Mouse (Mus musculus) embryo, embryonic 10.5 days (tissue): ENCODE results near the gene Loxl1.

Experiments used
- DNase-seq: peaks from one replicate; pipeline ENCODE4 v3.0.0-alpha.2; 2015; ENCODE audit warnings: low spot score

Gene Loxl1

DNA sequence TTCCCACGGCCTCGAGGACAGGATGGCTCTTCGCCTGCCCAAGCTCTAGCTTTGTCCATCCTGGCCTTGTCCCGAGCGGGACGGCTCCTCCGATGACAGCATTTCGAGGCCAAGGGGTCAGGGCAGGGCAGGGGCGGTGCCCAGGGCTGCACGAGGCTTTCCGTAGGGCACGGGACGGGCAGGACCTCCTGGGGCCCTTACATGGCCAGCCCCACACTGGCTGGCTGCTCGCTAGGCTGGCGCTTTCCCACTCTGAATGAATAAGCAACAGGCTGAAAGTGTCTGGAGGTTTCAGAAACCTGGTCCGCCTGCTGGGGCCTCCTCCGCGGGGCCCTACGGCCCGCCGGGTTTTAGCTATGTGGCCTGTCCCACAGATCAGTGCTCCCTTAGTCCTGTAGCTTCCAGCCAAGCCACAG lies at the start of gene Loxl1:
Gene Loxl1, minus strand, starts transcription at position 243 of the 416 bp plus-strand sequence.
- peak; percentile 84 for DNase-seq

DNA sequence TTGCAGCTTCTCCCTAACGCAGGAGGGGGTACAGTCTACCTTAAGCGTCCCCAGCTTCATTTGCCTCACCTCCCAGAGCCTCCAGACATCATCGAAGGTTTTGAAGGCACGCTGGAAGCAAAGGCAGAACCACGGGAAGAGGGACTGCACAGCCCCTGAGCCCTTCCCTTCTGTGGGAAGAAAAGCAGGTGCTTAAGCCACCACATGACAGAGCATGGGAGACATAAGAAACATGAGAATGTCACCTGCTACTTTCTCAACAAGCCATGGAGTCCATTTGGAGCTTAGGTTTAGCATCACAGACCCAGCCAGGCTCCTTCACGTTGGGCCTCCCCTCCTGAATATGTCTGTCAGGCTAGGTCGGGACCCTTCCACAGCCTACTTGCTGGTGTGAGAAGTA lies 49.0 kb upstream of the Loxl1 start:
- no peak for DNase-seq

DNA sequence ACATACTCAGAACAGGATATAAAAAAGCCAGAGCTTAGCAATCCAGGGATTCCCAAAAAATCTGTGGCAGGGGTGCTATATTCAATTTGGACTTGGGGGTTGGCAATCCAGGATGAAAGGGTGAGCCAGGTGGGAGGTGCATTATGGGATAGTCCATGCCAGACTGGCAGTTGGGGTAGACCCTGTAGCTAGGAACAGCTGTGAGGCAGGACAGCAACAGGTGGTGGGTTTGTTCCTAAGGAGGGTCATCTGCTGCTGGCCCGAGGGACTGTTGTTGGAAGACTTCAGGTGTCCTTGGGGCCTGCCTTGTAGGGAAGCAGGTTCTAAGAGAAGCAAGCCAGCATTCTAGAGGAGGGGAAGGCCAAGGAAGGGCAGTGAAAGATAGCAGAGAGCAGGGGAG lies 48.4 kb upstream of the Loxl1 start:
- DNase-seq = no peak

DNA sequence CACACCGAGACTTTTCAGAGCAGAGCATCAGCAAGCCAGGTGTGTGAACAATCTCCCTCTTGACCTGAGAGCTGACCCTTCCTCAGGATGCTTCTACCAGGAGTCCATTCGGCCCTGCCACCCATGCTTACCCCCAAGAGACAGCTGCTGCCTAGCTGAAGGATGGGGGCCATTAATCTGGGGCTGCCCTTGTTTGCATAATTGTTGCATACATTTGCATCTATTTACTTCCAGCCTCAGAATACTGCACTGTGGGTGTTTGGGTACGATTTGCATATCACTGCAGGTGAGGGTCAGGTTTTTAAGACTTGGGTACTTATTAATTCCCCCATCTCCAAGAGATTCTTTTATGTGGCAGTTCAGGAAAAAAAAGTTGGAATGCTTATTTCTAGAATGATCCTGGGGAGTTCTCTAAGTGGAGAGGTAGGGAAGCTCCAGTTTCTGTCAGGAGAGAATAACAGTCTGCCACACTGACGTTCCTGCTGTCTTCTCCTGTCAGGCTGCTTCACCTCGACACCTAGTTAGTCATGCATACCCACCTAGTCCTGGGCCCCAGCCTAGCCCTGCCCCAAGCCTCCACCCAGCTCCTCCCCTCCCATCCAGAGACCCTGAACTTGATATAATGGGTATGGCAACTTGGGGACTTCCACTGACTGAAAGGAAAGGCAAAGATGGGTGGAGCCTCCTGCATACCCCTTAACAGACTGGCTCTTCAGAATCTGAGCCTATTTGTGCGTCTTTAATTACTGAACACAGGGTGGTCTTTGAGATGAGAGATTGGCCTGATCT lies 42.5 kb upstream of the Loxl1 start:
- DNase-seq = no peak

DNA sequence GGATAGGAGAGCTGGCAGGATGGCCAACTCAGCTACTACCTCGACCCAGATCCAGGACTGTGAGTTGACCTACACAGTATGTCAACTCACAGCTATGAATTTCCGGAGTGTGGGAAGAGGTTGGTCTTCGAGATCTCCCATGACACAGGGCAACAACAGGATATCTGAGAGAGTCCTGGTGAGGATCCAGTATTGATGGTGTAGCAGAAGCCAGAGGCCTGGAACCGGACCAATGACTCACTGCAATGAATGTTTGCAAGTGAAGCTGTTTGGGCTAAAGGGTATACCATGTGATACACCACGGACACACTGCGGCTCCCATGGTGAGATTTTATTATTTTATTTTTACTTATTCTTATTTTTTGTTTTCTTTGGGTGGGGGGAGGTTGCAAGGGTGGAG lies 41.7 kb upstream of the Loxl1 start:
- no peak for DNase-seq

DNA sequence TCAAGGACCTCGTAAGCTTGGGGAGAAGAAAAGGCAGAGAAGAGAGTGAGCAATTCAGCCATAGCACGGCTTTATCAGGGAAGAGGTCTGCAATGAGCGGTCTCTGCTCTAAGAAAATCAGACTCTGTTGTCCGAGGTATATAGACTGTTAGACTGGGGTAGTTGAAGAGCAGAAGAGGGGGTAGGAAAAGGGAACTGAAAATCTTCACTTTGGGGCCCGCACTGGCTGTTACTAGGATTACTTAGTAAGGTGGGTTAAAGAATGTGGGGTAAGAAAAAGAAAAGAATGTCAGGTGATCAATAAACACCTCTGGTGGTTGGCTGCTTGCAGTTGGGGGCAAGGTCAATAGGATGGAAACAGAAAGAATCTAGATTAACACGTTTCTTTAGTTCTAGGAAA lies 40.2 kb upstream of the Loxl1 start:
- no peak for DNase-seq

DNA sequence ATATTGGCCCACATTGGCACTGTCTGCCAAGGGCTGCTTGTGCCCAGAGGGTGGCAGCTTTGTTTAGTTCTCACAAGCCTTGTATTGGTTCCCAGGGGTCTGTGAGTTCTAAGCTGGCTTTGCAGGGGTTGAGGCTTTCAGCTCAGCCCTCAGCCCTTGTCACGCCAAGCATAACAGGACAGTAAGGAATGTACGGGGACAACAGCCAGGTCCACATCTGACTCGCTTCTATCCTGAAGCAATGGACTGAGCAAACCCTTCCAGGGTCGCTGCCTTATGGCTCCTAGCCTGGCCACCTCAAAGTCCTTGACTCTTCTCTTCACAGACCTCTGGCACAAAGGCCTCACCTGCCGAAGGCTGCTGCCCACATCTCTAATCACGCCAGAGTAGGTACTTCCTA lies 34.8 kb upstream of the Loxl1 start:
- no peak for DNase-seq

DNA sequence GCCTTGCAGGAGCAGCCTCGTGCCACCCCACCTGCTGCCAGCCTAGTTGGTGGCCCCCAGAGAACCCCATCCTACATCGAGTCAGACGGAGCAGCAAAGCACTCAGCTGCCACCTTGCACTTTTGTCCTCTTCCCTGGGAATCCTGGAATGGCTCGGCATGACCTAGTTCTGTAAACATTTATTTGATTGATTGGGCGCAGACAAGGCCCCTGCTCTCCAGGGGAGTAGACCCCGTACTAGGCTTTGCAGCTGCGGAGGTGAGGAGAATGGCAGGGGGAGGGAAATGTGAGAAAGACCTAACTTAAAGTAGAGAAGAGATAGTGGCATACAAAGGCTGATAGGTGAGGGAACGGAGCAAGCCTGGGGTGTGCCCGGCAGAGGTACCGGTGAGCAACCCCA lies 33.5 kb upstream of the Loxl1 start:
- peak; percentile 58 for DNase-seq

DNA sequence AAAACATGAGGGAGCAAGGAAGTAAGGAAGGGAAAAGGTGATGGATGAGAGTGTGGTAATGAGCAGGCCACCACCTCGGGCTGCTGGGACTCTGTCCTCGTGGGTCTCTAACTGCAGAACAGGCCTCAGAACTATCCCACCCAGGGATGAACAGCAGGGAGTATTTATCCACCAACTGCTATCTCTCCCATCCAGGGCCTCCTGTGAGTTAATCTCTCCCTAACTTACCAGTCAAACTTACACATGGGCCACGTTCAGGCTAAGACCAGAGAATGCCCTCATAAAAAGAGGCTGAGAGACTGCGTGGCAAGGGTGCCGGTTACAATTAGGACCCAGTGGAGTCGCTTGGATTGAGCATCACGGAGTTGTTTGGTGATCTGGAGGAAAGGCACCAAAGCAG lies 33.0 kb upstream of the Loxl1 start:
- DNase-seq = no peak

DNA sequence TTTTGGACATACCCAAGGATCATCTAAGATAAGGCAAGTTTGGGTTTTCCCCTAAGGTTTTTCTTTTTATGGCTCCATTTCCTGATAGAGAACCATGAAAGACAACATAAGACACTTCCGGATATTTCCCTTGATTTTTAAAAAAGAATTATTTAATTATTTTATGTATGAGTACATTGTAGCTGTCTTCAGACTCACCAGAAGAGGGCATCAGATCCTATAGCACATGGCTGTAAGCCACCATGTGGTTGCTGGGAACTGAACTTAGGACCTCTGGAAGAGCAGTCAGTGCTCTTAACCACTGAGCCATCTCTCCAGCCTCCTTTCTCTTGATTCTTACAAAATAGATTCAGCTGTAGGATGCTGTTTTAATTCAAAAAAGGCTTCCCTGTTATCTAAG lies 28.8 kb upstream of the Loxl1 start:
- DNase-seq = no peak

DNA sequence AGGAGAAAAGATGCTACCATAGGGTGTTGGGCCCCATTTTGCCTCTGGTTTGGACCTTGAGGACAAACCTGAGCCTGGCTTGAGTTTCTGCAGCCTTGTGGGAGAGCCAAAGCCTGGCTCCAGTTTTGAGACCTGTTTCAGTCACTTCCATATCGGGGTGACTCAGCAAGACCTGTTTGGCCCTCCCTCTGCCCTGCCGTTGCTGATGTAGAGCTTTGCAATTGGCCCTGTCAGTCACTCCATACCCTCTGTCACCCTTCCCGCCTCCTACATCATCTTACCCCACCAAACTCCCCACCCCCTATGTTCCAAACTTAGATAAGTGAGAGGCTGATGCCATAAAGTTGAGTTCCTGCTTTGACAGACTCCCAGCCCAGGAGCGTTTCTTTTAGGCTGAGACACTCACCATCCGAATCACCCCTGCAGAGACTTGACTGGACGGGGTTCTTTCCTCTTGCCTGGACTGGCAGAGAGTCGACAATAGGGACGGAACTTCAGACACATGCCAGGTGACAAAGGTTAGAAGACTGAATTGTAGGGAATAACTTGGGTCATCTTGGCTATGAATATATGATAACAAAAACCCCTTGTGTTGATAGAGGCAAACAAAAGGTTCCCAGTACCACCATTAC lies 23.8 kb upstream of the Loxl1 start:
- DNase-seq = no peak

DNA sequence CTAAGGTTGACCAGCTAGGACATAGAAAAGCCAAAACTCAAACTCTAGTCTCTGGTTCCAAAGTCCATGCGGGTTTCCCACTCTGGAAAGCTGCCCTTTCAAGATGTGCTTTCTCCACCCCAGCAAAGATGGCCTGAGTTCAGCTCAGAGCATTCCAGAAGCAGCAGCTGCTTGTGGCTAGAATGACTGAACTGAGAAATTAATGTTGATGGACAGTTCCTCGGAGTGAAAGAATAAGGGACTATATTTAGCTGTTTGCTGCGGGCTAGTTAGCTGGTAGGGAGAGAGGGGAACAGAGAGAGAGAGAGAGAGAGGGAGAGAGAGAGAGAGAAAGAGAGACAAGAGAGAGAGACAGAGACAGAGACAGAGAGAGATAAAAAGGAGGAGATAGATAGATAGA lies 18.3 kb upstream of the Loxl1 start:
- DNase-seq = no peak

DNA sequence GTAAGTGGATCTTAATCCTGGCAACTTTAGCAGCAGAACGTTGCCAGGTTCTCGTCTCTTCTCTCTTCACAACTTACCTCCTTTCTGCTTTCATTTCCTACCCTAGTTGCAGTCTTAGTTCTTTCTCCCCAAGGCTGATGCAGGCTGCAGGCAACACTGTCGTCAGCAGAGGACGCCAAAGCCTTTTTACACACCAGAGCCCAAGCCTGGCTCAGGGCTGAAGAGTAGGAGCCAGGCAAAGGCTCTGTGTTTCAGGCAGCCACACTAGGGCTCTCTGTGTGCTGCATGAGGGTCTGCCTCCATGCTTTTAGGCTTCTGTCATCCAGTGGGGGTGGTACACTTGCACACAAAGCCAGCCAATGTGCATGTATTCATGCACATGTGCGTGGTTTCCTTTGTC lies 17.3 kb upstream of the Loxl1 start:
- DNase-seq = peak; percentile 75

DNA sequence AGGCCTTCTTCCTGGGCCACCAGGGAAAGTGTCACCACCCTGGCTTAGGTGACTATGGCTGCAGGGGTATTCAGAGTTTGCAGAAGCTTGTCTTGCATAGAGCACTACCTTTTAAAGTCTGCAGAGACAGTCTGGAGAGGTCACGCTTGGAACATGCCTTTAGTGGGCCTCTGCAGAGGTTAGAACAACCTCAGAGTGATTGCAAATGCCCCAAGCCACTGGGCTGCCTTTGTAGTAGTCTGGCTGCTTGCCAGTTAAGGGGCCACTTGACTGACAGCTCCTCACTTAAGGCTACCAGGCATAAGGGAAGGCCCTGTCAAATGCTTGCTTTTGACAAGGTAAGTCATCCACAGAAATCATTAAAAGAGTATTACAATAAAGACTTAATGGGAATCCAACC lies 14.4 kb upstream of the Loxl1 start:
- DNase-seq = no peak

DNA sequence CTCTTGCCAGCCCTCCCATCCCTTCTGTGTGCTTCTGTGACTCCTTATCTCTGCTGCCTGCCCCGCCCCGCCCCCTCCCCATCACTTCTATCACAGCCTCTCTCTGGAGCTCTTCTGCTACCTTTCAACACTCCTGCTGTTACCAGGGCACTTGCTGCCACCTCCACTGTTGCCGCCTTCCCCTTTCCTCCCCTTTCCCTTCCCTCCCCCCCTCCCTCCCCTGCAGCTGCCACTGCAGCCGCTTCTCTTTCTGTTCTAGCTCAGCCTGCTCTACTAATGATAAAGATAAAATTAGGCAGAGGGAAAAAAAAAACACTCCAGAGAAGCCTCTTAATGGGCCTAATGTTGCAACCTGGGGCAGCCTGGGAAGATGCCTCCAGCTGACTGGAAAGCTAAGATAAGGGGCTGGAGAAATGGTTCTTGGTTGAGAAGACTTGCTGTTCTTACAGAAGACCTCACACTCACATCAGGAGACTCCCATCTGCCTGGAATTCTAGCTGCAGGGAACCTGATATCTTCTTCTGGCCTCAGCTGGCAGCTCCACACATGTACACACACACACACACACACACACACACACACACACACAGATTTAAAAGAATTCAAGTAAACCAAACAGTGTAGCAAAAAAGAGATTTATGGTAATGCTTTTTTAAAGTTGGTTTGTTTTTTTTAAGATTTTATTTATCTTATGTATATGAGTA lies 13.6 kb upstream of the Loxl1 start:
- DNase-seq = no peak

DNA sequence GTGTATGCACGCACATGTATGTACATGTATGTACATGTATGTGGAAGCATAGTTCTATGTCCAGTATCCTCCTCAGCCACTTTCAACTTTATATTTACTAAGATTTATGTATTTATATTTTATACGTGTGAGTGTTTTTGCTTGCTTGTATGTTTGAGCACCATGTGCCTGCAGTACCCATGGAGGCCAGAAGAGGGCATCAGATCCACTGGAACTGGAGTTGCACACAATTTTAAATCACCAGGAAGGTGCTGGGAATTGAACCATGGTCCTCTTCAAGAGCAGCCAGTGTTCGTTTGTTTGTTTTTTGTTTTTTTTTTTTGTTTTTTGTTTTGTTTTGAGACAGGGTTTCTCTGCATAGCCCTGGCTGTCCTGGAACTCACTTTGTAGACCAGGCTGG lies 8.7 kb upstream of the Loxl1 start:
- no peak for DNase-seq

DNA sequence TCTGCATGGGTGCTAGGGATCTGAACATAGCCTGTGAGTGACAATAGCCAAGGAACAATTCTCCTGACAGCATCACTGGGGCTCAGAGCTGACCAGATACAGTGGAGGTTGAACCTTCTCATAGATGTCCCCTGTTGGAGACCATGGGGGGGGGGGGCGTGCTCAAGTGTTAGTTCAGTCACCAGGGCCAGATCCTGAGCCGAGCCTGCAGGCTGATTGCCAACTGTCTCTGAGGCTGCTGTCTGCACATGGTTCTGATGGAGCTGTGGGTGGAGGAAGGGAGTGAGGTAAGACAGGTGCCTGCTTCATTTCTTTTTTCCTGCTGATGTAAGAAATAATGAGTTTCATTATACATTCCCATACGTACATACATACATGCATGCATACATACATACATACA lies 5.3 kb upstream of the Loxl1 start:
- DNase-seq = no peak

DNA sequence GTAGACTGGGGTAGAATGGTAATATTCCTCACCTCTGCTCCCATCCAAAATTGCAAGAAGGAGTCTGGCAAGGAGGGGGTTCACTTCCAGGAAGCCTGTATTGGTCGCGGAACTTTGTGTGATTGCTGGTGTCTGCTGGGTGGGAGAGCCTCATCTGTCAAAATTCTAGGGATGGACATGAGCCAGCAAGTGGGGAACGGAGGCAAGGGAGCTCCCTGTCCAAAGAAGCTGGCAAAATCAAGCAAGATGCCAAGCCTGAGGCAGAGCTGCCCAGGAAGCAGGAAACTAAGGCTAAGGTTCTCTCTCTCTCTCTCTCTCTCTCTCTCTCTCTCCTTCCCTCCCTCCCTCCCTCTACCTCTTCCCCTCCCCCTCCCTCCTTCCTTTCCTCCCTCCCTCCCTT lies 4.4 kb upstream of the Loxl1 start:
- no peak for DNase-seq

DNA sequence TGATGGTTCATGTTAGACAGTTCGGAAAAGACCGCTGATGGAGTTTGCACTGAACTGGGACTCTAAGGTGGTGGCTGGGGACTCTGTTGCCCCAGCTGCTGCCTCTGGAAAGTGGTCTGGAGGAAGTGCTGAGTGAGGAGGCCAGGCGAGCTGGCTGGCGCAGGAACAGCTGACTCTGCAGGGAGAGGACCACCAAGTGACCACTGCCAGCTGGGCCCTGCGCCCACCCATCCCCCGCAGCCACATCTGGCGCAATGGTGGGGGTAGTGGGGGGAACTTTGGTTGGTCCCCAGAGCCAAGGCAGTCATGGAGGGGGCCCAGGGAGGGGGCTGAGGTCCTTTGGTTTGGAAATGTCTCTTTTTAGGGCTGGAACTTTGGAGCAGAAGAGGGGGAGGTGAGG lies 3.8 kb upstream of the Loxl1 start:
- no peak for DNase-seq

DNA sequence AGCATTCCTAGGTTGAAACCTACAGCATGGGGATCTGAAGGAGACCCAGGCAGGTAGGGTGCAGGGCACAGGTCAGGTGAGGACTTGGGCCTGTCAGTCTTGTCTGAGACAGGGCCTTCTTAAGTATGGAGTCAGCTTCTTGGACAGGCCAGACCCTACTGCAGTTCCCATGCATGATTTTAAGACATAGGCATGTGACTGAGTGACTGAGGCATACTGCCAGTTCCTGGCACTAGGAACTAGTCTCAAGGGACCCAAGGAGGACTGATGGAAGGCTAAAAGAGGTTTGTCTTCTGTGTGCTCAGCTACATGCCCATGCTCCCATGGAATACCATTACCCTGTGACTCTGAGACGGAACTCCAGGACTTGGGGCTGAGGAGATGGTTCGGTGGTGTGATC lies 2.9 kb upstream of the Loxl1 start:
- DNase-seq = no peak

DNA sequence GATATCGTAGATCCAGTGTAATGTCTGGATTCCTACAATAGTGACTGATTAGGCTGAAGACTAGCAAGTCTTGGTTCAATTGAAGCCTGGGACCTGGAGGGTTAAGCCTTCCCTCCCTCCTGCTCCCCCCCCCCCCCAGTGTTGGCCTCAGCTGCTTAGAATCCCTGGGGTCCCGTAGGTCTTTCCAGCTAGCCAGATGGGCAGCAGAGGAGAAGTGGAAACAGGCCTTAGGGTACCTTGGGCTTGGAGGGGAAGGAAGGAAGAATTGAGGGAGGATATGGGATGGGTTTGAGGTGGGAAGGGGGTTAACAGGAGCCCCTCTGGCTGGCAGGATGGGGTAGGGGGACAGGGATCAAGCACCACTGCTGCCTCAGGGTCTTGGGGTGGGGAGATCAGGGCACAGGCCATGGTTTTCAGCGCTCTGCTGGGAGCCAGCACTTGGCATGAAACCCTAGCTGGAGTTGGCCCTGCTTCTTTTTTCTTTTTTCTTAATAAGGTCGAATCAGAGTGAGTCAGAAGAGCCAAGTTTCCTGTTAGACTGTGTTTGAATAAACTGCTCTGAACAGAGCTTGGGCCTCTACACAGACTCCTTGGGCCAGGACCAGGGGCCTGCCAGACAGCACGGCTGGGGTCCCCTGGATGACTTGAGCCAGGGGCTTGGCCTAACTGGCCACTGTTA lies 1.8 kb upstream of the Loxl1 start:
- DNase-seq = peak; percentile 41

DNA sequence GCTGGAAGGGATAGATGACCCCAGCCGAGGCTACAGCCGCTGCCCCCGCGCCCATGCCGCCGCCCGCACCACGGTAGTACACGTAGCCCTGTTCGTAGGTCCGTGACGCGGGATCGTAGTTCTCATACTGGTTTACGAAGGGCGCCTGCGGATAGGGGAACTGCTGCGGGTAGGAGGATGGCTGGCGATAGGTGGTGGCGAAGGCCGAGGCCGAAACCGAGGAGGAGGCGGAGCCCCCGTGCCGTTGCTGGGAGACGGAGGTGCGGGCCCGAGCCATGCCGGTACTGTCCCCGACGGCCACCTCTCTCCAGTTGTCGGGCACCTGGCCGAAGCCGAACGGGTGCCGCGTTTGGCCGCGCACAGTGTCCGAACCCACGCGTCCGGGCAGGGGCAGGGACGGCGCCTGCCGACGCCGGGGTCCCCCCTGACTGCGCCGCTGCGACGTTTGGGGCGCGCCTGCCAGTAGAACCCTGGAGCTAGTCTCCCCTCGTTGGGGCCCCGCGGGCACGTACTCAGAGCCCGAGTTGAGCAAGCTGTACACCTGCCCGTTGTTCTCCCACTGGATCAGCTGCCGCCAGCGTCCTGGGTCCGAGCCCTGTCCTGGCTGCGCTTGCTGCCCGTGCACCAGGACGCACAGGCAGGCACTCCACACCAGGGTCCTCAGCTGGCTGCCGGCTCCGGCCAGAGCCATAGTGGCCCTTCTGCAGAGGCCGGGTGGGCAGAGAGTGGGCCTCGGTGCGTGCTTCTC lies 616 bp downstream of the Loxl1 start:
- peak; percentile 61 for DNase-seq
